Mouse (Mus musculus) kidney, adult 2 months (tissue): Measurements from ENCODE around the gene G430095P16Rik. TPM values are rescaled to one million over a fixed set of nuclear protein-coding genes. Genes with fewer than 3 reads are reported as not detected.

Source experiments
- DNase-seq: peaks from one replicate; pipeline ENCODE4 v3.0.0; 2021
- H3K27ac ChIP-seq: fragments of 200-500 bp; 2 replicates; pipeline ENCODE4 v1.5.1; 2012; ENCODE audit warnings: low read depth, low read length, control low read depth, inconsistent platforms; ENCODE audit not compliant: insufficient read depth
- H3K27me3 ChIP-seq: fragments of 200-500 bp; replicated peaks from 2 replicates; pipeline ENCODE4 v1.6.1; 2012; ENCODE audit warnings: mild to moderate bottlenecking, moderate library complexity, low read length, inconsistent platforms; ENCODE audit not compliant: control insufficient read depth, insufficient read depth
- H3K36me3 ChIP-seq: fragments of 200-500 bp; 2 replicates; pipeline ENCODE4 v1.6.1; 2012; ENCODE audit warnings: mild to moderate bottlenecking, moderate library complexity, low read length, inconsistent platforms; ENCODE audit not compliant: control insufficient read depth, insufficient read depth
- H3K4me1 ChIP-seq: fragments of 200-500 bp; 2 replicates; pipeline ENCODE4 v1.6.1; 2011; ENCODE audit warnings: low read length; ENCODE audit not compliant: control insufficient read depth, insufficient read depth
- H3K4me3 ChIP-seq: fragments of 200-500 bp; 2 replicates; pipeline ENCODE4 v1.5.1; 2011; ENCODE audit warnings: mild to moderate bottlenecking, low read depth, low read length, control low read depth; ENCODE audit not compliant: insufficient read depth
- CTCF ChIP-seq: fragments of 200-500 bp; conservative IDR thresholded peaks from 2 replicates; pipeline ENCODE4 v1.5.1; 2011; ENCODE audit warnings: low read depth, mild to moderate bottlenecking, control low read depth, low read length, moderate library complexity, mixed read lengths; ENCODE audit not compliant: insufficient read depth, insufficient read length
- POLR2A ChIP-seq: fragments of 200-500 bp; IDR thresholded peaks from one replicate; pipeline ENCODE4 v1.6.1; 2011; ENCODE audit warnings: low read depth, low read length, control low read depth
- WGBS: fragments of 180-500 bp; shearing (Covaris S2); methylation state at CpG from one replicate; pipeline ENCODE4 v1.1.7; 2018; 5-methylcytosine and 5-hydroxymethylcytosine counted together
- polyA plus RNA-seq: library from polyadenylated mRNA; depleted of rRNA; stranded (reverse); fragments of >200 nt; gene quantifications from 2 replicates; pipeline ENCODE4 v1.2.3, GENCODE M21; 2012

Gene G430095P16Rik
- polyA plus RNA-seq, 1 experiment = 0.81 TPM

- no peak overlapping the region for H3K27ac ChIP-seq
- no peak for DNase-seq
- TF ChIP-seq CTCF (no peak), POLR2A (no peak)
- no peak overlapping the region for H3K4me3 ChIP-seq
- H3K4me1 ChIP-seq = no peaks in the 10 kb centered on the region
- no peaks in the 10 kb centered on the region for H3K27me3 ChIP-seq
- H3K36me3 ChIP-seq = no peaks in the 10 kb centered on the region
- 68% methylated on average over 16 of the region's 16 CpGs for WGBS
Observed at GRCm38 (mm10) chr8:84749519-84749918, 26.7 kb downstream of the G430095P16Rik start.

DNA sequence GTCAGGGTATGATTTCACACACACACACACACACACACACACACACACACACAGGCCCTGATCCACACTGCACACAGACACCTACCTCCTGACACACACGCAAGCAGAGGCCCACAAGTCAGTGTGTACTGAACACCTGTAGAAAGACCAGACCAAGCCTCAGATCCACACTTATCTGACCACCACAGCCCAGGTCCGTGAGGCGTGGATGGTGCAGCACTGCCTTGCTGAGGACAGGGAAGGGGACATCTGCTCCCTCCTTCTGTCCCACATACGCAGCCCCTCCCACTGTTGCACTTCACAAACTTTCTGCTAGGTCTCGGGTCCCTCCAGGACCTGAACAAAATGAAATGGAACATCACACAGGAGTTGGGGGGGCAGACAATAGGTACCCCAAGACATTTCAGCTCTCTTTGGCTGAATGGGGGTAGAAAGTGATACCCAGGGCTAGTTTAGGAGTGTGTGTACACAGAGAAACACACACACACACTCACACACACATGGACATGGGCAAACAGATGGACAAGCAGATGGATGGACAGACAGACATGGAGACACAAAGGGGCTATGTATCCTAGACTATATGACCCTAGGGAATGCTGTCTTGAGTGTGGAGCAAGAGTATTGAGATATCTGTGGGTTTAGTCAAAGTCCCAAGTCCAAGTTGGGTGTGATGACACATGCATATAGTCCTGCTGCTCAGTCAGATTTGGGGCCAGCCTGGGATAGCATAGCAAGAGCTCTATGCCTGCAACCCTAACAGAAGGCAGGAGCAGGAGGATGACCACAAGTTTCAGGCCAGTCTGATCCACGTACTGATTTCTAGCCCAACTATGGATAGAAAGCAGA is 30.2 kb downstream of the G430095P16Rik start:
- Histone ChIP-seq H3K27me3 (no peaks in the 10 kb centered on the region), H3K36me3 (no peaks in the 10 kb centered on the region), H3K27ac (no peak overlapping the region), H3K4me1 (no peaks in the 10 kb centered on the region), H3K4me3 (no peak overlapping the region)
- DNase-seq = no peak
- 90% methylated on average over 6 of the region's 6 CpGs for WGBS
- no peak for TF ChIP-seq CTCF
- no peak for TF ChIP-seq POLR2A

DNA sequence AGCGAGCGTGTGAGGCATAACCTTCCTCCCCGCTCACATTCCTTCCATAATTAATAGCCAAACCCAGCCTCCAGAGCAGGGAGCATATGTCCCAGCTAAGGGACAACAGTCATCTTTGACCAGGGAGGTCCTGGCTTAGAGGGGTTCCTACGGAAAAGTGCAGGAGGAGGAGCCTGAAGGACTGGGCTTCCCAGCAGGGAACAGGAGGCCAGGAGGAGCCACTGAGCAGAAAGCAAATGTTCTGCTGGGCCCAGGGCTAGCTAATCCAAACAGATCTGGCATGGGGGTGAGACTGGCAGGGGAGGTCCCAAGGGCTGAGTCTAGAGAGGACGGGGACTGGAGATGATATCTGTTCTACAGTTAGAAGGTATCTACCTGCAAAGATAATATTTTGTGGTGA is 34.7 kb downstream of the G430095P16Rik start:
- 54% methylated on average over 5 of the region's 5 CpGs for WGBS
- H3K4me3 ChIP-seq = no peak overlapping the region
- no peak overlapping the region for H3K27ac ChIP-seq
- TF ChIP-seq CTCF (no peak), POLR2A (no peak)
- H3K36me3 ChIP-seq = no peaks in the 10 kb centered on the region
- DNase-seq = no peak
- no peaks in the 10 kb centered on the region for H3K27me3 ChIP-seq
- no peaks in the 10 kb centered on the region for H3K4me1 ChIP-seq

DNA sequence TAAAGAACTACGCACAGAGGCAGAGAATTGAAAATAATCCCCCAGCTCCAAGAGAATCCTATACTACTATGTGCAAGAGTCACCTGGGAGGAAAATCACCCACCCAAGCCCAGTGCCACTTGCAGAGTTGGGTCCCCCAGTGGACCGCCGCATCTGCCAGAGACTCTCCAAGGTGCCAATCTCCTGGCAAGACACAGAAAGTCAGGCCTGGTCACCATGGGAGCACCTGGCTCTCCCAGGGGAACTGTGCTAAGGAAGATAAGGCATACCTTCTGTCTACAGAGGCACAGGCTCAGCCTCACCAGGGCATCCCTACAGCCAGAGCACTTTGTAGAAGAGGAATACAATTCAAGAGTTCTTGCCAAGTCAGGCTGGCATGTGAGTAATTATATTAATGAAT is 35.5 kb downstream of the G430095P16Rik start:
- H3K4me3 ChIP-seq = no peak overlapping the region
- H3K27me3 ChIP-seq = no peaks in the 10 kb centered on the region
- H3K36me3 ChIP-seq = no peaks in the 10 kb centered on the region
- no peaks in the 10 kb centered on the region for H3K4me1 ChIP-seq
- no peak for TF ChIP-seq CTCF
- no peak for TF ChIP-seq POLR2A
- H3K27ac ChIP-seq = no peak overlapping the region
- 98% methylated on average over 3 of the region's 3 CpGs for WGBS
- DNase-seq = no peak

DNA sequence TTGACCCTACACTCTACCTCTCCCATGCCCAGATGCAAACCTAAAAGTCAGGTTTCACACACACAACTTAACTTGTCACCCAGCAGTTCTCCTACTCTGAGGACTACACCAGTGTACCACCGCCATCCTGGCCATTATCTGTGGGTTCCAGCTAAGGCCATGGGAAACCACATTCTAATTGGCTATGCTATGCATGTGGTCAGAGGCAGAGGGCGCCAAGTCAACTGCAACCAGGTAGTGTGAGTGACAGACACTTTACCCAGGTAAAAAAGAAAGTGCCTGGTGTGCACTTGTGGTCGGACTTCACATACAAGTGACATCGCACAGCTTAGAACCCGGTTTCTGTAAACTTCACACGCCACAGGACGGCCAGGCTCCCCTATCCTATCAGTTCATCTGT is 36.3 kb downstream of the G430095P16Rik start:
- H3K4me3 ChIP-seq = no peak overlapping the region
- H3K27ac ChIP-seq = no peak overlapping the region
- H3K4me1 ChIP-seq = no peaks in the 10 kb centered on the region
- DNase-seq = peak; percentile 59
- H3K36me3 ChIP-seq = no peaks in the 10 kb centered on the region
- no peaks in the 10 kb centered on the region for H3K27me3 ChIP-seq
- TF ChIP-seq CTCF = peak; percentile 87
- no peak for TF ChIP-seq POLR2A
- WGBS = 69% methylated on average over 7 of the region's 7 CpGs

DNA sequence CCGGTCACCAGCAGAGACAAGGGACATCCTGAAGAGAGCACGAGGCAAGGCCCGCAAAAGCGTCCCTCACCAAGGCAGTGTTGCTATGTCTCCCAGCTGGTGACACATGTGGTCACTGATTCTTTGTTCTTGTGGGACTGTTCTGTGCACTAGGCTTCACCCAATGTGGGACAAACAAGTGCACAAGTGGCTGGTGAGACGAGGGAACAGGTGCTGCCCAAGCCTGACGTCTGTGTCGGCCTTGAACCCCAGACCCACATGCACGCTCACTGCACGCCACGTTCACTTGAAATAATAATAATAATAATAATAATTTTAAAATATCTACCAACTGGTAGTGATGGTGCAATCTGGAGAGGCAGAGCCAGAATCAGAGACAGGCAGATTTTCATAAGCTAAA is 36.9 kb downstream of the G430095P16Rik start:
- Histone ChIP-seq H3K27me3 (no peaks in the 10 kb centered on the region), H3K27ac (no peak overlapping the region), H3K36me3 (no peaks in the 10 kb centered on the region), H3K4me1 (no peaks in the 10 kb centered on the region), H3K4me3 (no peak overlapping the region)
- no peak for TF ChIP-seq CTCF
- TF ChIP-seq POLR2A = no peak
- DNase-seq = no peak
- 91% methylated on average over 10 of the region's 10 CpGs for WGBS

GRCm38 (mm10) chr8:84760405-84760805 is 37.6 kb downstream of the G430095P16Rik start:
- no peak overlapping the region for H3K27ac ChIP-seq
- no peak for TF ChIP-seq CTCF
- TF ChIP-seq POLR2A = no peak
- no peak for DNase-seq
- H3K36me3 ChIP-seq = no peaks in the 10 kb centered on the region
- H3K27me3 ChIP-seq = no peaks in the 10 kb centered on the region
- H3K4me1 ChIP-seq = no peaks in the 10 kb centered on the region
- 71% methylated on average over 7 of the region's 7 CpGs for WGBS
- H3K4me3 ChIP-seq = no peak overlapping the region
